Mouse (Mus musculus): Measurements from ENCODE around the gene Fes.

The Fes gene

GRCm38 (mm10) chr7:80387633-80388543, at the start of gene Fes:
TSS of gene Fes (minus strand) at chr7:80387946.
- in situ Hi-C loops (cut with MboI, MseI), result loop anchor here (5.0 kb wide), 2 partner anchors 84 to 194 kb away; no protein-coding TSS in a partner anchor

- in situ Hi-C loops (cut with MboI, MseI), result no loop called here
These were observed 48.8 kb upstream of the Fes start for GRCm38 (mm10) chr7:80436571-80436970.

- in situ Hi-C loops (cut with MboI, MseI), result no loop called here
These were observed 47.8 kb upstream of the Fes start for GRCm38 (mm10) chr7:80435594-80435993.

- in situ Hi-C loops (cut with MboI, MseI), result loop anchor here (5.0 kb wide), 1 partner anchor 37 kb away; no protein-coding TSS in a partner anchor
These were observed 41.9 kb upstream of the Fes start for GRCm38 (mm10) chr7:80429661-80430060.

GRCm38 (mm10) chr7:80427730-80428129, 40.0 kb upstream of the Fes start:
- in situ Hi-C loops (cut with MboI, MseI), result no loop called here

- in situ Hi-C loops (cut with MboI, MseI), result no loop called here
These were observed 38.6 kb upstream of the Fes start for GRCm38 (mm10) chr7:80426363-80426762.

- in situ Hi-C loops (cut with MboI, MseI), result no loop called here
These were observed 37.0 kb upstream of the Fes start for GRCm38 (mm10) chr7:80424722-80425121.

GRCm38 (mm10) chr7:80422759-80423480, 35.2 kb upstream of the Fes start:
- in situ Hi-C loops (cut with MboI, MseI), result no loop called here

- in situ Hi-C loops (cut with MboI, MseI), result no loop called here
These were observed 33.8 kb upstream of the Fes start for GRCm38 (mm10) chr7:80421576-80421975.

- in situ Hi-C loops (cut with MboI, MseI), result no loop called here
These were observed 32.8 kb upstream of the Fes start for GRCm38 (mm10) chr7:80420586-80420985.

GRCm38 (mm10) chr7:80419278-80419677, 31.5 kb upstream of the Fes start:
- in situ Hi-C loops (cut with MboI, MseI), result no loop called here

GRCm38 (mm10) chr7:80418036-80418435, 30.3 kb upstream of the Fes start:
- in situ Hi-C loops (cut with MboI, MseI), result no loop called here

GRCm38 (mm10) chr7:80417601-80418000, 29.9 kb upstream of the Fes start:
- in situ Hi-C loops (cut with MboI, MseI), result no loop called here

GRCm38 (mm10) chr7:80416969-80417368, 29.2 kb upstream of the Fes start:
- in situ Hi-C loops (cut with MboI, MseI), result no loop called here

- in situ Hi-C loops (cut with MboI, MseI), result no loop called here
These were observed 26.6 kb upstream of the Fes start for GRCm38 (mm10) chr7:80414303-80414855.

GRCm38 (mm10) chr7:80413512-80414302, 26.0 kb upstream of the Fes start:
- in situ Hi-C loops (cut with MboI, MseI), result no loop called here

- in situ Hi-C loops (cut with MboI, MseI), result no loop called here
These were observed 25.0 kb upstream of the Fes start for GRCm38 (mm10) chr7:80412781-80413180.

GRCm38 (mm10) chr7:80412279-80412678, 24.5 kb upstream of the Fes start:
- in situ Hi-C loops (cut with MboI, MseI), result no loop called here

- in situ Hi-C loops (cut with MboI, MseI), result no loop called here
These were observed 22.6 kb upstream of the Fes start for GRCm38 (mm10) chr7:80410380-80410779.

GRCm38 (mm10) chr7:80407712-80408111, 20.0 kb upstream of the Fes start:
- in situ Hi-C loops (cut with MboI, MseI), result no loop called here

GRCm38 (mm10) chr7:80406186-80406585, 18.4 kb upstream of the Fes start:
- in situ Hi-C loops (cut with MboI, MseI), result no loop called here
